18 mouse cellular contexts compared by ENCODE assay signal in the genomic region with DNA sequence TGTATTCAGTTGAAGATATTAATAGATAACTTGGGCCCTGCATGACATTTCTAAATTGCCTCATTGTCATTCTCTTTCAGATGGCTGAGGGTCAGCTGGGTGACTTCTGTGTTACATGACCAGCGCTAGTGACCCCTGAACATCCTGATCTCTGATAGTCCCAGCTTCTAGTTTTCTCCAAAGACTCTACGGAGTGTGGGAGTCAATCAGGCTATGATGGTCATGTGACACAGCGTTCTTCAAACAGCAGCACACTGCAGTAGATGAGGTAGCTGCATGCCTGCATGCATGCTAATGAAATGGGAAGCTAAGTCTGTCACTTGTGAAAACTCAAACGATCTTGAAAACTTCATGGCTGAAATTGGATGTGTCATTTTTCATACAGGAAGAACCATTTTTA. TPM values are rescaled to one million over a fixed set of nuclear protein-coding genes. Genes with fewer than 3 reads are reported as not detected.
"Had no signal": no experiment of that assay in that cellular context is flagged by ENCODE, and none has a peak within 500 bp of the region (broad histone marks: within the 10 kb centered on the region; RNA-seq: fewer than 3 reads in every experiment).

No protein-coding gene starts in this region.

- H3K4me1 ChIP-seq: liver, embryonic 12.5 days; neural tube, embryonic 15.5 days had no signal

- H3K4me3 ChIP-seq: liver, embryonic 12.5 days; midbrain, embryonic 12.5 days; neural tube, embryonic 13.5 days; neural tube, embryonic 15.5 days had no signal

- H3K9ac ChIP-seq: liver, embryonic 12.5 days; liver, embryonic 14.5 days; lung, embryonic 14.5 days; midbrain, embryonic 12.5 days; neural tube, embryonic 13.5 days; neural tube, embryonic 15.5 days had no signal

- ATAC-seq: liver, embryonic 12.5 days had no signal

- H3K27me3 ChIP-seq: liver, embryonic 12.5 days; midbrain, embryonic 12.5 days; neural tube, embryonic 13.5 days; neural tube, embryonic 15.5 days had no signal

- H3K27ac ChIP-seq: liver, embryonic 12.5 days; liver, embryonic 14.5 days; midbrain, embryonic 12.5 days; neural tube, embryonic 13.5 days; neural tube, embryonic 15.5 days had no signal

- H3K9me3 ChIP-seq: liver, embryonic 12.5 days; midbrain, embryonic 12.5 days; neural tube, embryonic 13.5 days; neural tube, embryonic 15.5 days had no signal

- DNase-seq: lung, adult 18-20 months; lung, embryonic 14.5 days; lung, postnatal 10 days; lung, postnatal 4 days; right cerebral cortex, adult 18-20 months; right cerebral cortex, postnatal 25 days; right cerebral cortex, postnatal 4 days; spleen, adult 18-20 months; thymus, adult 18-20 months; thymus, postnatal 14 days; thymus, postnatal 36 days had no signal

- H3K4me2 ChIP-seq: liver, embryonic 12.5 days; lung, embryonic 14.5 days; midbrain, embryonic 12.5 days; neural tube, embryonic 13.5 days; neural tube, embryonic 15.5 days had no signal

- H3K36me3 ChIP-seq: liver, embryonic 12.5 days; midbrain, embryonic 12.5 days; neural tube, embryonic 13.5 days; neural tube, embryonic 15.5 days had no signal

RNA-seq across cellular contexts. Expression of a gene that starts 41.6 kb away (rescaled TPM):
- total RNA-seq: megakaryocyte-erythroid progenitor cell, adult 5-6 weeks; monocyte, adult 5-6 weeks had no signal
